Mouse (Mus musculus): ENCODE measurements around the gene Nfia. TPM values are rescaled to one million over a fixed set of nuclear protein-coding genes. Genes with fewer than 3 reads are reported as not detected.

The Nfia gene
- polyA plus RNA-seq (2014; fragmentation: Illumina TruSeq; extraction: RNeasy Lipid Tissue Mini Kit (QIAGEN cat#74804); ENCODE audit: low read depth, low replicate concordance): 3.9 TPM

GRCm38 (mm10) chr4:97772641-97773040 is at the start of gene Nfia:
TSS of gene Nfia (plus strand) at chr4:97772734.

GRCm38 (mm10) chr4:97777706-97778176 is 5.2 kb downstream of the Nfia start, which contains the start of gene E130114P18Rik:
TSS of gene E130114P18Rik (minus strand) at chr4:97778078.

Other genes with a start within 250 kb of the Nfia start
- 1.7 TPM for gene E130114P18Rik, start 5.3 kb downstream of the Nfia start, polyA plus RNA-seq (2014; fragmentation: Illumina TruSeq; extraction: RNeasy Lipid Tissue Mini Kit (QIAGEN cat#74804); ENCODE audit: low read depth, low replicate concordance)

All from testis, adult 10 weeks (tissue).